Mouse (Mus musculus): ENCODE results near the gene March8. TPM values are rescaled to one million over a fixed set of nuclear protein-coding genes. Genes with fewer than 3 reads are reported as not detected.
"Not testable (repeated sequence)": the region's sequence is repeated elsewhere in the genome, so short reads cannot be mapped to it uniquely, and the experiment has no call there.

The March8 gene
- polyA plus RNA-seq, 1 experiment from 2014 or later, result 22.2 TPM

GRCm38 (mm10) chr6:116340521-116340920, 2.7 kb downstream of the March8 start:
- Histone ChIP-seq H3K4me2 (ENCODE audit: low read depth, low read length) (no peak overlapping the region), H3K4me3 (ENCODE audit: low read depth, low read length) (no peak overlapping the region), H3K4me1 (ENCODE audit: control insufficient read depth, insufficient read depth, low read length) (no peaks in the 10 kb centered on the region), H3K27me3 (ENCODE audit: control insufficient read depth, insufficient read depth, low read length) (no peaks in the 10 kb centered on the region), H3K9me3 (replicated peaks; ENCODE audit: control insufficient read depth, low read length) (no peaks in the 10 kb centered on the region), H3K9ac (replicated peaks; ENCODE audit: low read length) (no peak overlapping the region), H3K27ac (replicated peaks; ENCODE audit: low read depth, low read length) (no peak overlapping the region), H3K36me3 (replicated peaks; ENCODE audit: control insufficient read depth, insufficient read depth, low read depth, low read length) (no peaks in the 10 kb centered on the region)
- no peak for ATAC-seq (replicated peaks; ENCODE audit: insufficient number of reproducible peaks, low FRiP score, low TSS enrichment, low read depth)
- no peak for DNase-seq (ENCODE audit: low spot score)
- 88% methylated on average over 1 of the region's 1 CpGs for WGBS

GRCm38 (mm10) chr6:116347953-116348352, 10.1 kb downstream of the March8 start:
- H3K9ac ChIP-seq (replicated peaks; ENCODE audit: low read length), result no peak overlapping the region
- ATAC-seq (replicated peaks; ENCODE audit: insufficient number of reproducible peaks, low FRiP score, low TSS enrichment, low read depth), result no peak

GRCm38 (mm10) chr6:116349997-116350396, 12.2 kb downstream of the March8 start:
- Histone ChIP-seq H3K9me3 (replicated peaks; ENCODE audit: control insufficient read depth, low read length) (no peaks in the 10 kb centered on the region), H3K4me2 (ENCODE audit: low read depth, low read length) (no peak overlapping the region), H3K27me3 (ENCODE audit: control insufficient read depth, insufficient read depth, low read length) (no peaks in the 10 kb centered on the region), H3K36me3 (replicated peaks; ENCODE audit: control insufficient read depth, insufficient read depth, low read depth, low read length) (no peaks in the 10 kb centered on the region), H3K9ac (replicated peaks; ENCODE audit: low read length) (no peak overlapping the region), H3K4me3 (ENCODE audit: low read depth, low read length) (no peak overlapping the region), H3K27ac (replicated peaks; ENCODE audit: low read depth, low read length) (no peak overlapping the region), H3K4me1 (ENCODE audit: control insufficient read depth, insufficient read depth, low read length) (no peaks in the 10 kb centered on the region)
- DNase-seq (ENCODE audit: low spot score) (no peak), ATAC-seq (replicated peaks; ENCODE audit: insufficient number of reproducible peaks, low FRiP score, low TSS enrichment, low read depth) (no peak)
- WGBS, result 82% methylated on average over 3 of the region's 3 CpGs

More at GRCm38 (mm10) chr6:116347953-116348352, 10.1 kb downstream of the March8 start:
- Histone ChIP-seq H3K27ac (replicated peaks; ENCODE audit: low read depth, low read length) (no peak overlapping the region), H3K36me3 (replicated peaks; ENCODE audit: control insufficient read depth, insufficient read depth, low read depth, low read length) (no peaks in the 10 kb centered on the region), H3K4me1 (ENCODE audit: control insufficient read depth, insufficient read depth, low read length) (no peaks in the 10 kb centered on the region), H3K4me3 (ENCODE audit: low read depth, low read length) (no peak overlapping the region), H3K27me3 (ENCODE audit: control insufficient read depth, insufficient read depth, low read length) (no peaks in the 10 kb centered on the region), H3K4me2 (ENCODE audit: low read depth, low read length) (no peak overlapping the region), H3K9me3 (replicated peaks; ENCODE audit: control insufficient read depth, low read length) (no peaks in the 10 kb centered on the region)
- DNase-seq (ENCODE audit: low spot score), result no peak
- 81% methylated on average over 2 of the region's 2 CpGs for WGBS

- Histone ChIP-seq H3K4me3 (ENCODE audit: low read depth, low read length) (no peak overlapping the region), H3K36me3 (replicated peaks; ENCODE audit: control insufficient read depth, insufficient read depth, low read depth, low read length) (no peaks in the 10 kb centered on the region), H3K27me3 (ENCODE audit: control insufficient read depth, insufficient read depth, low read length) (no peaks in the 10 kb centered on the region), H3K9me3 (replicated peaks; ENCODE audit: control insufficient read depth, low read length) (no peaks in the 10 kb centered on the region), H3K9ac (replicated peaks; ENCODE audit: low read length) (no peak overlapping the region), H3K27ac (replicated peaks; ENCODE audit: low read depth, low read length) (no peak overlapping the region), H3K4me1 (ENCODE audit: control insufficient read depth, insufficient read depth, low read length) (no peaks in the 10 kb centered on the region), H3K4me2 (ENCODE audit: low read depth, low read length) (no peak overlapping the region)
- DNase-seq (ENCODE audit: low spot score), result no peak
- ATAC-seq (replicated peaks; ENCODE audit: insufficient number of reproducible peaks, low FRiP score, low TSS enrichment, low read depth), result no peak
- 83% methylated on average over 6 of the region's 6 CpGs for WGBS
These were observed 12.8 kb downstream of the March8 start for GRCm38 (mm10) chr6:116350643-116351042.

GRCm38 (mm10) chr6:116351534-116351933, 13.7 kb downstream of the March8 start:
- DNase-seq (ENCODE audit: low spot score), result no peak
- Histone ChIP-seq H3K27me3 (ENCODE audit: control insufficient read depth, insufficient read depth, low read length) (no peaks in the 10 kb centered on the region), H3K27ac (replicated peaks; ENCODE audit: low read depth, low read length) (no peak overlapping the region), H3K36me3 (replicated peaks; ENCODE audit: control insufficient read depth, insufficient read depth, low read depth, low read length) (no peaks in the 10 kb centered on the region), H3K4me2 (ENCODE audit: low read depth, low read length) (no peak overlapping the region), H3K9me3 (replicated peaks; ENCODE audit: control insufficient read depth, low read length) (no peaks in the 10 kb centered on the region), H3K9ac (replicated peaks; ENCODE audit: low read length) (no peak overlapping the region), H3K4me1 (ENCODE audit: control insufficient read depth, insufficient read depth, low read length) (no peaks in the 10 kb centered on the region), H3K4me3 (ENCODE audit: low read depth, low read length) (no peak overlapping the region)
- WGBS, result 78% methylated on average over 4 of the region's 4 CpGs
- ATAC-seq (replicated peaks; ENCODE audit: insufficient number of reproducible peaks, low FRiP score, low TSS enrichment, low read depth), result no peak

GRCm38 (mm10) chr6:116353428-116353827, 15.6 kb downstream of the March8 start:
- ATAC-seq (replicated peaks; ENCODE audit: insufficient number of reproducible peaks, low FRiP score, low TSS enrichment, low read depth) (no peak), DNase-seq (ENCODE audit: low spot score) (no peak)
- H3K4me1 ChIP-seq (ENCODE audit: control insufficient read depth, insufficient read depth, low read length), result no peaks in the 10 kb centered on the region
- H3K4me2 ChIP-seq (ENCODE audit: low read depth, low read length), result no peak overlapping the region
- no peak overlapping the region for H3K9ac ChIP-seq (replicated peaks; ENCODE audit: low read length)
- no peak overlapping the region for H3K4me3 ChIP-seq (ENCODE audit: low read depth, low read length)
- no peak overlapping the region for H3K27ac ChIP-seq (replicated peaks; ENCODE audit: low read depth, low read length)
- 92% methylated on average over 1 of the region's 1 CpGs for WGBS
- no peaks in the 10 kb centered on the region for H3K27me3 ChIP-seq (ENCODE audit: control insufficient read depth, insufficient read depth, low read length)
- no peaks in the 10 kb centered on the region for H3K36me3 ChIP-seq (replicated peaks; ENCODE audit: control insufficient read depth, insufficient read depth, low read depth, low read length)
- H3K9me3 ChIP-seq (replicated peaks; ENCODE audit: control insufficient read depth, low read length), result no peaks in the 10 kb centered on the region

- 70% methylated on average over 8 of the region's 8 CpGs for WGBS
- H3K36me3 ChIP-seq (replicated peaks; ENCODE audit: control insufficient read depth, insufficient read depth, low read depth, low read length); H3K4me2 ChIP-seq (ENCODE audit: low read depth, low read length); H3K27me3 ChIP-seq (ENCODE audit: control insufficient read depth, insufficient read depth, low read length); H3K9ac ChIP-seq (replicated peaks; ENCODE audit: low read length); H3K27ac ChIP-seq (replicated peaks; ENCODE audit: low read depth, low read length); ATAC-seq (replicated peaks; ENCODE audit: insufficient number of reproducible peaks, low FRiP score, low TSS enrichment, low read depth); H3K4me3 ChIP-seq (ENCODE audit: low read depth, low read length); H3K4me1 ChIP-seq (ENCODE audit: control insufficient read depth, insufficient read depth, low read length); H3K9me3 ChIP-seq (replicated peaks; ENCODE audit: control insufficient read depth, low read length); DNase-seq (ENCODE audit: low spot score): not testable (repeated sequence)
These were observed 18.6 kb downstream of the March8 start for GRCm38 (mm10) chr6:116356311-116356947.

GRCm38 (mm10) chr6:116356948-116357325, 19.1 kb downstream of the March8 start:
- Histone ChIP-seq H3K27me3 (ENCODE audit: control insufficient read depth, insufficient read depth, low read length) (no peaks in the 10 kb centered on the region), H3K27ac (replicated peaks; ENCODE audit: low read depth, low read length) (no peak overlapping the region), H3K36me3 (replicated peaks; ENCODE audit: control insufficient read depth, insufficient read depth, low read depth, low read length) (no peaks in the 10 kb centered on the region), H3K9ac (replicated peaks; ENCODE audit: low read length) (no peak overlapping the region), H3K9me3 (replicated peaks; ENCODE audit: control insufficient read depth, low read length) (no peaks in the 10 kb centered on the region), H3K4me1 (ENCODE audit: control insufficient read depth, insufficient read depth, low read length) (no peaks in the 10 kb centered on the region), H3K4me3 (ENCODE audit: low read depth, low read length) (no peak overlapping the region), H3K4me2 (ENCODE audit: low read depth, low read length) (no peak overlapping the region)
- DNase-seq (ENCODE audit: low spot score), result no peak
- no peak for ATAC-seq (replicated peaks; ENCODE audit: insufficient number of reproducible peaks, low FRiP score, low TSS enrichment, low read depth)
- WGBS, result 81% methylated on average over 4 of the region's 4 CpGs

Measured in embryonic facial prominence, embryonic 11.5 days (tissue).